Mouse (Mus musculus) hindbrain, embryonic 15.5 days (tissue): ENCODE measurements around the gene Cracr2a. TPM values are rescaled to one million over a fixed set of nuclear protein-coding genes. Genes with fewer than 3 reads are reported as not detected.
A peak's percentile ranks its signal among the peaks of the same experiment; 100 is the strongest.

Experiments
- ATAC-seq: fragments of 200-750 bp; cut with Nextera tagmentation; 2 replicates; pipeline ENCODE4 v1.8.0; 2017; ENCODE audit warnings: low read depth, moderate number of reproducible peaks, moderate TSS enrichment; ENCODE audit not compliant: low FRiP score
- H3K27ac ChIP-seq: fragments of 300-500 bp; sonication (generic); replicated peaks from 2 replicates; pipeline ENCODE4 v1.5.1; 2015; ENCODE audit warnings: mild to moderate bottlenecking, inconsistent platforms
- H3K27me3 ChIP-seq: fragments of 300-500 bp; sonication (generic); 2 replicates; pipeline ENCODE4 v1.6.1; 2015; ENCODE audit warnings: control low read depth, inconsistent platforms
- H3K36me3 ChIP-seq: fragments of 300-500 bp; sonication (generic); 2 replicates; pipeline ENCODE4 v1.6.1; 2015; ENCODE audit warnings: control low read depth, inconsistent platforms
- H3K4me1 ChIP-seq: fragments of 300-500 bp; sonication (generic); replicated peaks from 2 replicates; pipeline ENCODE4 v1.6.1; 2015; ENCODE audit warnings: control low read depth, inconsistent platforms
- H3K4me2 ChIP-seq: fragments of 300-500 bp; sonication (generic); 2 replicates; pipeline ENCODE4 v1.6.1; 2015; ENCODE audit warnings: moderate library complexity, mild to moderate bottlenecking, inconsistent platforms
- H3K4me3 ChIP-seq: fragments of 300-500 bp; sonication (generic); 2 replicates; pipeline ENCODE4 v1.5.1; 2015; ENCODE audit warnings: mild to moderate bottlenecking, inconsistent platforms
- H3K9ac ChIP-seq: fragments of 300-500 bp; sonication (generic); 2 replicates; pipeline ENCODE4 v1.6.1; 2015; ENCODE audit warnings: inconsistent platforms
- H3K9me3 ChIP-seq: fragments of 300-500 bp; sonication (generic); 2 replicates; pipeline ENCODE4 v1.6.1; 2016; ENCODE audit warnings: control low read depth, inconsistent platforms
- WGBS: fragments of 180-500 bp; shearing (Covaris S2); methylation state at CpG from one replicate; pipeline ENCODE4 v1.1.7; 2015; 5-methylcytosine and 5-hydroxymethylcytosine counted together
- polyA plus RNA-seq: library from polyadenylated mRNA; unstranded; fragments of >200 nt; fragmentation: Nextera tagmentation; extraction: Ambion mirVana; gene quantifications from 2 replicates; pipeline ENCODE4 v1.2.1, GENCODE M21; 2015

Gene Cracr2a
- polyA plus RNA-seq, 1 experiment from 2014 or later, result 0.82 TPM

DNA sequence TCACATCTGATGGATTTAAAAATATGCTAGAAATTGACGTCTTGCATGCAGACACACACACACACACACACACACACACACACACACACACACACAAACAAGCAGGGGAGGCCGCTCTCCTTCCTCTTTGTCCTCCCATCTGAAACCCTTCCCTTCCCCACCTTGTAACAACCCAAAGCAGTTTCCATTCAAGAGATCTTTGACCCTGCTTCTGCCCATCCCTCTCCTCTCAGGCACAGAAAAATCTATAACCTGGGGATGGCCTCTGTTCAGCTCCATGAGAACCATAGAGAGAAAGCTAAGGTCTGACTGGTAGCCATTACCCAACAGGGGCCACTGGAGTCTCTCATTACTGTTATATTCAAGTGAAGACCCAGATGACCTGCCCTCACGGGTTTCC, 117.9 kb downstream of the Cracr2a start:
- 81% methylated on average over 3 of the region's 3 CpGs for WGBS
- Histone ChIP-seq H3K27ac (no peak overlapping the region), H3K36me3 (no peaks in the 10 kb centered on the region), H3K4me1 (peaks cover 26% of the 10 kb centered on the region), H3K9me3 (no peaks in the 10 kb centered on the region), H3K4me2 (no peak overlapping the region), H3K9ac (no peak overlapping the region), H3K27me3 (no peaks in the 10 kb centered on the region), H3K4me3 (no peak overlapping the region)
- no peak for ATAC-seq

DNA sequence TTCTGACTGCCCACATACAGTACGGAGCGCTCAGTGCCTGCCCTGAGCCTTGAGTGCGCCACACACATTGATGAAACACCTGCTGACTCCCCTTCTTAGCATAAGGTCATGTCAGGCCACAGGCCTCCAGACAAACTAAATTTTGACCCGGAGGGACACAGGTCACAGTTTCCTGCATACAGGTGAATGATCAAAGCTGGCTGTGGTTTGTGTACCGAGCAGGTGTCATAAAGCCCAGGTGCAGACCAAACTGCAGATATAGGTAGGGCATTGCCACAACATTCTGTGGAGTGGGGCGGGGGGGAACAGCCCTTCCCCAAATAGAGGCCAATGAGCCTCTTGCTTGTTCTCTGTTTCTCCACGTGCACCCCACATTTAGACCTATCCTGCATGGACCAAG, 119.6 kb downstream of the Cracr2a start:
- H3K9me3 ChIP-seq, result no peaks in the 10 kb centered on the region
- WGBS, result 95% methylated on average over 7 of the region's 7 CpGs
- ATAC-seq, result no peak

GRCm38 (mm10) chr6:127683561-127683960, 122.4 kb downstream of the Cracr2a start:
- ATAC-seq, result no peak; the same call in 1 of the 2 replicates
- H3K36me3 ChIP-seq, result no peaks in the 10 kb centered on the region
- no peak overlapping the region for H3K4me3 ChIP-seq
- WGBS, result 60% methylated on average over 8 of the region's 8 CpGs
- H3K9me3 ChIP-seq, result no peaks in the 10 kb centered on the region
- peak overlapping the region; percentile 47 for H3K27ac ChIP-seq
- no peak overlapping the region for H3K4me2 ChIP-seq
- no peak overlapping the region for H3K9ac ChIP-seq
- peaks cover 30% of the 10 kb centered on the region for H3K4me1 ChIP-seq
- no peaks in the 10 kb centered on the region for H3K27me3 ChIP-seq

More for the DNA sequence above, 119.6 kb downstream of the Cracr2a start:
- no peak overlapping the region for H3K4me3 ChIP-seq
- peaks cover 41% of the 10 kb centered on the region for H3K4me1 ChIP-seq
- H3K36me3 ChIP-seq, result no peaks in the 10 kb centered on the region
- no peak overlapping the region for H3K9ac ChIP-seq
- no peaks in the 10 kb centered on the region for H3K27me3 ChIP-seq
- no peak overlapping the region for H3K4me2 ChIP-seq
- H3K27ac ChIP-seq, result no peak overlapping the region

- Histone ChIP-seq H3K9me3 (no peaks in the 10 kb centered on the region), H3K9ac (no peak overlapping the region), H3K4me3 (no peak overlapping the region), H3K4me2 (no peak overlapping the region), H3K36me3 (no peaks in the 10 kb centered on the region), H3K4me1 (peaks cover 28% of the 10 kb centered on the region), H3K27me3 (no peaks in the 10 kb centered on the region), H3K27ac (0 out of 2 replicates have a peak overlapping the region, but pooled peaks have one; percentile 36)
- 18% methylated on average over 4 of the region's 4 CpGs for WGBS
- ATAC-seq, result peak; percentile 76; the same call in 1 of the 2 replicates
These were observed 123.8 kb downstream of the Cracr2a start for GRCm38 (mm10) chr6:127684981-127685380.

DNA sequence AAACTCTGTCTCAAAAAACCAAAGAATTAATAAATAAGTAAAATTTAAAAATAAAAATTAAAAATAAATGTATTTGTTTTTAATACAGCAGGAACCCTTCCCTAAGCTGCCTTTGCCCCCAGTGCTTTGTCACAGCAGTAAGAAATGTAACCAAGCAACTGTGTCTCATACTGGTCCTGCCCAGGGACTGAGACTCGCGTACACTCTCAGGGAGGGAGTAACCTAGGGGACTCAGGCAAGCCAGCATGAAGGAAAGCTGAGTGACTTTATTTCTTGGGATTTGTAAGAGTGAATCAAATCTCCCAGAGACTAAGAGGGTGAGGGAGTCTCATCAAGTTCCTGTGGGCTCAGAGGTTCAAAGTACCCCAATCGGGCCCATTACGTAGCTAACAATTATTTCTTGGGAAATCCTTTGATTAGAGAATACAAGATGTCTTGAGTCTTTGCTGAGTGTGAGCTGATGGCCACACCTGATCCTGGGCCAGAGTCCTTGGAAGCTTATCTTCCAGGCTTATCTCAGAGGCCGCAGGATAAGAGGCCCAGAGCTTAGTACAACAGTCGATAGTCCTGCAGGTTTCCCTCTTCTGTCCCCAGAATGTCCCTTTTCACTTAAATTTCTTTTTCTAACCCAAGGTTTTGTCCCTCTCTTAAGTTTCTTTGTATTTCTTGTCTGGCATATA, 126.2 kb downstream of the Cracr2a start:
- no peaks in the 10 kb centered on the region for H3K9me3 ChIP-seq
- no peaks in the 10 kb centered on the region for H3K36me3 ChIP-seq
- H3K27me3 ChIP-seq, result no peaks in the 10 kb centered on the region
- peaks cover 28% of the 10 kb centered on the region for H3K4me1 ChIP-seq
- no peak for ATAC-seq
- no peak overlapping the region for H3K4me3 ChIP-seq
- no peak overlapping the region for H3K9ac ChIP-seq
- no peak overlapping the region for H3K27ac ChIP-seq
- H3K4me2 ChIP-seq, result no peak overlapping the region
- WGBS, result 91% methylated on average over 6 of the region's 6 CpGs

GRCm38 (mm10) chr6:127692298-127692697, 131.2 kb downstream of the Cracr2a start:
- H3K9me3 ChIP-seq, result no peaks in the 10 kb centered on the region
- H3K4me2 ChIP-seq, result no peak overlapping the region
- no peaks in the 10 kb centered on the region for H3K27me3 ChIP-seq
- H3K9ac ChIP-seq, result no peak overlapping the region
- ATAC-seq, result no peak
- no peak overlapping the region for H3K4me3 ChIP-seq
- H3K36me3 ChIP-seq, result no peaks in the 10 kb centered on the region; the same call in 1 of the 2 replicates
- H3K27ac ChIP-seq, result no peak overlapping the region
- H3K4me1 ChIP-seq, result no peaks in the 10 kb centered on the region
- 63% methylated on average over 7 of the region's 7 CpGs for WGBS

- no peaks in the 10 kb centered on the region for H3K9me3 ChIP-seq
- WGBS, result 87% methylated on average over 7 of the region's 7 CpGs
These were observed 132.5 kb downstream of the Cracr2a start for GRCm38 (mm10) chr6:127693681-127694080.

DNA sequence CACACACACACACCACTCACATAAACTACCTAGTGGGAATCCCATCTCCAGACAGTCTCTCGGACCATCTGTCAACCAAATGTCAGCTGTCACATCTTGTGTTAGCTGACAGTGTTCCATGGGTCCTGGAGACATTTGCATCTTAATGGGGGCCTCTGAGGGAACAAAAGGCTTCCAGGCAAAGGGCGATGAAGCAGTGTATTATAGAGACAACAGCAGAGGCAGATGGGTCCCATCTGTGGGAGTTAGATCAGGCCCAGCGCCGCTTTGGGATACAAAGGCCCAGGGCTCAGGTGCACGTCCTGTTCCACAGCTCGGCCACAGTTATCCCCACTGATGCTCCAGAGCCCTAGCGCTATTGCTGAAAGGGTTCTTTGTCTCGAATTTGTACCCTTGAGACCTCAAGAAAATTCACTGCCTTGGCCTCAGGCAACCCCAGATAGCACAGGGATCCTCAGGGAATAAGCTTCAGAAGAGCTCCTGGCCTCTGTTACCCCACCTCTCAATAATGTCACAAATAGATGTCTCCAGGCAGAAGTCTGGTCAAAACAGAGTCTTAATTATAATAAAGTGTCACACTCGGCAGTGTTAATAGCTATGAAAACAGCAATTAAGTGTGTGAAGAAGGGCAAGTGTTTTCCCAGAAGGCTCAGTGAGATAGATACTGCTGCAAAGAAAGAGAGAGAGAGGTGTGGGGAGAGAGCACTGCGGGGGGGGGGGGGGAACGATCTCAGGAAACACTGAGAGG, 140.1 kb downstream of the Cracr2a start:
- Histone ChIP-seq H3K27me3 (no peaks in the 10 kb centered on the region), H3K4me1 (peaks cover 24% of the 10 kb centered on the region)
- WGBS, result 6% methylated on average over 10 of the region's 11 CpGs

More at GRCm38 (mm10) chr6:127693681-127694080, 132.5 kb downstream of the Cracr2a start:
- Histone ChIP-seq H3K9ac (no peak overlapping the region), H3K4me3 (no peak overlapping the region), H3K4me1 (no peaks in the 10 kb centered on the region), H3K36me3 (no peaks in the 10 kb centered on the region; the same call in 1 of the 2 replicates), H3K4me2 (no peak overlapping the region), H3K27ac (no peak overlapping the region), H3K27me3 (no peaks in the 10 kb centered on the region)
- ATAC-seq, result no peak

GRCm38 (mm10) chr6:127708218-127708628, 147.1 kb downstream of the Cracr2a start:
- no peak overlapping the region for H3K4me2 ChIP-seq
- 58% methylated on average over 1 of the region's 1 CpGs for WGBS
- H3K9ac ChIP-seq, result no peak overlapping the region
- H3K9me3 ChIP-seq, result no peaks in the 10 kb centered on the region
- H3K4me1 ChIP-seq, result peaks cover 13% of the 10 kb centered on the region
- no peaks in the 10 kb centered on the region for H3K27me3 ChIP-seq
- peak overlapping the region; percentile 49 for H3K27ac ChIP-seq
- H3K36me3 ChIP-seq, result no peaks in the 10 kb centered on the region
- ATAC-seq, result peak; percentile 54; the same call in 1 of the 2 replicates
- H3K4me3 ChIP-seq, result no peak overlapping the region

More for the DNA sequence above, 140.1 kb downstream of the Cracr2a start:
- H3K27ac ChIP-seq, result peak overlapping the region; percentile 73
- ATAC-seq, result peak; percentile 79
- no peak overlapping the region for H3K4me3 ChIP-seq
- H3K4me2 ChIP-seq, result no peak overlapping the region
- no peaks in the 10 kb centered on the region for H3K9me3 ChIP-seq
- no peak overlapping the region for H3K9ac ChIP-seq
- H3K36me3 ChIP-seq, result no peaks in the 10 kb centered on the region; the same call in 1 of the 2 replicates

DNA sequence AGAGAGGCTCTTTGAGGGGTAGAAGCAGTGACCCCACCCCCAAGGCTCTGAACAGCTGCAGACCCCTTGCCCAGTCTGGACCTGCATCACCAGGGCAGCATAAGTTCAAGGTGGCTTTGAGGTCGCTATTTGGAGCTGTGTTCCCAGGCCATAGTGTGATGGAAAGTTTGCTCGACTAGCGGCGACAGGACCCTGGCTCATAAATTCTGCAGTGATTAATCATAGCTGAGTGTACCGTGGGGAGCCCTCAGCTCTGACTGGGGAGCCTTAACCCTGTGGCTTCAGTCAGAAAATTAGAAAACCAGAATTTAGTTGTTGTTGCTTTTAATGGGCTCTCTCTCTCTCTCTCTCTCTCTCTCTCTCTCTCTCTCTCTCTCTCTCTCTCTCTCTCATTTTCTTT, 153.8 kb downstream of the Cracr2a start:
- Histone ChIP-seq H3K4me3 (no peak overlapping the region), H3K9me3 (no peaks in the 10 kb centered on the region), H3K4me2 (no peak overlapping the region), H3K27ac (no peak overlapping the region), H3K27me3 (no peaks in the 10 kb centered on the region), H3K36me3 (no peaks in the 10 kb centered on the region), H3K9ac (no peak overlapping the region), H3K4me1 (peaks cover 22% of the 10 kb centered on the region)
- 47% methylated on average over 5 of the region's 5 CpGs for WGBS
- no peak for ATAC-seq

DNA sequence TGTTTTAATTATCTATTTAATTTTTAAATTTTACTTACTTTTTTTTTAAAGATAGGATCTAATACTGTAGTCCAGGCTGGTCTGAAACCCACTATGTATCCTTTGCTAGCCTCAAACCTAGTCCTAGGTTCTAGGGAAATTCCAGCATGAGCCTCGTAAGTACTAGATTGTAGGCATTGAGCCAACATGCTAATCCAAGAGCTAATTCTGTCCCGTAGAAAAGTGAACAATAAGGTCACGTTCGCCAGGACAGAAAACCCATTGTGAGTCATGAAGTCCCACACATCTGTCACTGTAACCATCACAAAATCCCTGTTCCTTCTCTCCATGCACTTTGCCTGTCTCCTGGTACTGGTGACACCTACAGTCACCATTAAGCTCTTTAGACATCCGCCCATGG, 154.3 kb downstream of the Cracr2a start:
- peaks cover 22% of the 10 kb centered on the region for H3K4me1 ChIP-seq
- H3K4me2 ChIP-seq, result no peak overlapping the region
- ATAC-seq, result no peak
- no peaks in the 10 kb centered on the region for H3K36me3 ChIP-seq
- no peak overlapping the region for H3K27ac ChIP-seq
- no peaks in the 10 kb centered on the region for H3K27me3 ChIP-seq
- no peak overlapping the region for H3K4me3 ChIP-seq
- H3K9me3 ChIP-seq, result no peaks in the 10 kb centered on the region
- H3K9ac ChIP-seq, result no peak overlapping the region
- 44% methylated on average over 5 of the region's 5 CpGs for WGBS
